In genomic region chr3:152875723-152876290, GRCm38 (mm10) we compare ENCODE assay signal across 23 mouse cellular contexts.
DNase-seq lines count a peak whose midpoint lies in the region; ATAC-seq and TF ChIP-seq lines count a peak whose summit lies in the region.
"Had no signal": no experiment of that assay in that cellular context is flagged by ENCODE, and none has a peak within 500 bp of the region (broad histone marks: within the 10 kb centered on the region; RNA-seq: fewer than 3 reads in every experiment).

No protein-coding gene starts in this region.

- no peak for DNase-seq in left cerebral cortex, adult 2 months (ENCODE audit: extremely low spot score in 1 of 2, low spot score in 2 of 2)
- no peak for DNase-seq in left cerebral cortex, postnatal 14 days (ENCODE audit: low spot score in 2 of 2)
- DNase-seq in CH12.LX (ENCODE audit: extremely low read depth): no peak
- DNase-seq in brain, embryonic 14.5 days (ENCODE audit: low read depth): no peak
- DNase-seq in urinary bladder, postnatal 36 days (ENCODE audit: low spot score in 2 of 2): no peak
- DNase-seq: adrenal gland, postnatal 25 days; cerebellum, adult 2 months; cerebellum, postnatal 36 days; gastrocnemius, postnatal 14 days; kidney, adult 9 months; kidney, postnatal 4 days; lung, postnatal 36 days; right cerebral cortex, postnatal 4 days; thymus, postnatal 14 days had no signal

- in situ Hi-C loops in CH12.LX (cut with MboI; ENCODE audit: low pct_ligation_motif_present, low pct_unique_long_range_greater_than_20kb, low sequenced_read_pairs): no loop called here

- peaks cover 0 to 26% of the 10 kb centered on the region in 2 experiments; a peak in 2 of 4 replicates for H3K4me1 ChIP-seq in CH12.LX (ENCODE audit: control insufficient read depth in 1 of 2, insufficient read depth in 2 of 2)
- H3K4me1 ChIP-seq in E14TG2a.4 (replicated peaks; ENCODE audit: low read depth, low read length): no peaks in the 10 kb centered on the region
- H3K4me1 ChIP-seq: heart, embryonic 10.5 days had no signal

- H3K36me3 ChIP-seq in CH12.LX (replicated peaks in 1 of 2; ENCODE audit: control insufficient read depth in 1 of 2, insufficient read depth in 1 of 2, low read length in 1 of 2): no peaks in the 10 kb centered on the region
- no peaks in the 10 kb centered on the region for H3K36me3 ChIP-seq in E14TG2a.4 (ENCODE audit: insufficient read depth, low read length)
- H3K36me3 ChIP-seq: embryonic facial prominence, embryonic 10.5 days; forebrain, embryonic 12.5 days; heart, embryonic 10.5 days; hindbrain, embryonic 12.5 days; intestine, embryonic 15.5 days; limb, embryonic 13.5 days; neural tube, embryonic 12.5 days had no signal

- no peak overlapping the region for H3K4me3 ChIP-seq in left cerebral cortex, adult 2 months
- H3K4me3 ChIP-seq in CH12.LX (replicated peaks in 1 of 3; ENCODE audit: low read depth in 2 of 3, low read length in 2 of 3, poor library complexity in 1 of 3) (no peak overlapping the region), E14TG2a.4 (replicated peaks; ENCODE audit: low read length) (no peak overlapping the region)
- H3K4me3 ChIP-seq: embryonic facial prominence, embryonic 10.5 days; forebrain, embryonic 12.5 days; heart, embryonic 10.5 days; hindbrain, embryonic 12.5 days; intestine, embryonic 15.5 days; limb, embryonic 13.5 days; neural tube, embryonic 12.5 days had no signal

- dilution Hi-C loops in CH12.LX (cut with MboI; ENCODE audit: extremely low pct_ligation_motif_present, extremely low pct_unique_long_range_greater_than_20kb, low sequenced_read_pairs): no loop called here

- H3K79me2 ChIP-seq in CH12.LX (replicated peaks; ENCODE audit: control insufficient read depth, extremely low read depth, insufficient read depth, poor library complexity, severe bottlenecking): no peaks in the 10 kb centered on the region

- H3K4me2 ChIP-seq in CH12.LX (ENCODE audit: insufficient read depth, low read depth, poor library complexity, severe bottlenecking): no peak overlapping the region
- H3K4me2 ChIP-seq: forebrain, embryonic 12.5 days; hindbrain, embryonic 12.5 days; intestine, embryonic 15.5 days; limb, embryonic 13.5 days; neural tube, embryonic 12.5 days had no signal

- TF ChIP-seq EP300 in CH12.LX (IDR thresholded peaks at IDR 0.05; ENCODE audit: low read length): no peak

- H3K27me3 ChIP-seq in CH12.LX (replicated peaks) (no peaks in the 10 kb centered on the region), E14TG2a.4 (ENCODE audit: insufficient read depth, low read length) (no peaks in the 10 kb centered on the region)
- H3K27me3 ChIP-seq: forebrain, embryonic 12.5 days; hindbrain, embryonic 12.5 days; intestine, embryonic 15.5 days; limb, embryonic 13.5 days; neural tube, embryonic 12.5 days had no signal

- no peak overlapping the region for H3K27ac ChIP-seq in left cerebral cortex, adult 2 months
- H3K27ac ChIP-seq in CH12.LX (ENCODE audit: insufficient read depth, low read depth): no peak overlapping the region
- H3K27ac ChIP-seq: embryonic facial prominence, embryonic 10.5 days; forebrain, embryonic 12.5 days; heart, embryonic 10.5 days; intestine, embryonic 15.5 days; limb, embryonic 13.5 days; neural tube, embryonic 12.5 days had no signal

- no peak for TF ChIP-seq POLR2A in CH12.LX (IDR thresholded peaks at IDR 0.05; ENCODE audit: low read depth, low read length)
- no peak for TF ChIP-seq POLR2A in brain, embryonic 14.5 days (IDR thresholded peaks at IDR 0.05; ENCODE audit: borderline replicate concordance, extremely low read depth, insufficient read depth, insufficient read length, poor library complexity, severe bottlenecking)

- TF ChIP-seq RAD21 in CH12.LX (IDR thresholded peaks at IDR 0.05; ENCODE audit: low read depth, low read length): peak; percentile 19

- intact Hi-C loops in left cerebral cortex, adult 2 months (cut with DNase I): no loop called here
- intact Hi-C loops in left cerebral cortex, postnatal 14 days (cut with DNase I): no loop called here

- H3K9me3 ChIP-seq in CH12.LX (replicated peaks; ENCODE audit: low read length) (no peaks in the 10 kb centered on the region), E14TG2a.4 (ENCODE audit: low read length) (no peaks in the 10 kb centered on the region)
- H3K9me3 ChIP-seq: embryonic facial prominence, embryonic 10.5 days; forebrain, embryonic 12.5 days; heart, embryonic 10.5 days; hindbrain, embryonic 12.5 days; intestine, embryonic 15.5 days; limb, embryonic 13.5 days; neural tube, embryonic 12.5 days had no signal

- peak; percentile 13 for TF ChIP-seq CTCF in left cerebral cortex, adult 2 months (IDR thresholded peaks at IDR 0.05)
- TF ChIP-seq CTCF in CH12.LX (conservative IDR thresholded peaks at IDR 0.05 in 1 of 2, IDR thresholded peaks at IDR 0.05 in 1 of 2; ENCODE audit: low read depth in 2 of 2, low read length in 2 of 2) (peak; percentile 42 to 53), E14TG2a.4 (conservative IDR thresholded peaks at IDR 0.05; ENCODE audit: low read length) (peak; percentile 59)
- peak; percentile 16; the same call in 1 of the 2 replicates for TF ChIP-seq CTCF in brain, embryonic 14.5 days (IDR thresholded peaks at IDR 0.05; ENCODE audit: borderline replicate concordance, extremely low read depth, insufficient read depth, insufficient read length)

- no peak overlapping the region for H3K9ac ChIP-seq in CH12.LX (ENCODE audit: insufficient read depth, low read depth)
- H3K9ac ChIP-seq: forebrain, embryonic 12.5 days; hindbrain, embryonic 12.5 days; intestine, embryonic 15.5 days; limb, embryonic 13.5 days; neural tube, embryonic 12.5 days had no signal

- ATAC-seq in granulocyte monocyte progenitor cell, adult 5-6 weeks (replicated peaks; ENCODE audit: poor library complexity, severe bottlenecking): no peak
- ATAC-seq: intestine, embryonic 15.5 days had no signal

TF ChIP-seq in CH12.LX, 34 proteins besides CTCF, POLR2A, EP300 and RAD21:
- no peak for TF ChIP-seq ZMIZ1 (IDR thresholded peaks at IDR 0.05; ENCODE audit: low read depth, low read length)
- TF ChIP-seq JUND (conservative IDR thresholded peaks at IDR 0.05; ENCODE audit: low read depth, low read length): no peak
- no peak for TF ChIP-seq ZC3H11A (IDR thresholded peaks at IDR 0.05; ENCODE audit: low read depth, low read length)
- TF ChIP-seq SMC3 (IDR thresholded peaks at IDR 0.05; ENCODE audit: low read depth, low read length): peak; percentile 34
- no peak for TF ChIP-seq ELF1 (IDR thresholded peaks at IDR 0.05; ENCODE audit: low read depth, low read length)
- no peak for TF ChIP-seq ZNF384 (IDR thresholded peaks at IDR 0.05; ENCODE audit: low read depth, low read length)
TF ChIP-seq in CH12.LX: peak in this region for 1.
